Mouse (Mus musculus) liver, postnatal 0 days (tissue): Measurements from ENCODE around the gene Oasl1. TPM values are rescaled to one million over a fixed set of nuclear protein-coding genes. Genes with fewer than 3 reads are reported as not detected.
A peak's percentile ranks its signal among the peaks of the same experiment; 100 is the strongest.

Experiments
- ATAC-seq: fragments of 200-750 bp; cut with Nextera tagmentation; 2 replicates; pipeline ENCODE4 v1.8.0; 2017; ENCODE audit warnings: mild to moderate bottlenecking, moderate library complexity
- DNase-seq: peaks from one replicate; pipeline ENCODE4 v3.0.0-alpha.2; 2016
- H3K27ac ChIP-seq: fragments of 300-500 bp; sonication (generic); 2 replicates; pipeline ENCODE4 v1.5.1; 2014; ENCODE audit warnings: antibody characterized with exemption, moderate library complexity, mild to moderate bottlenecking, low read depth
- H3K27me3 ChIP-seq: fragments of 300-500 bp; sonication (generic); 2 replicates; pipeline ENCODE4 v1.6.1; 2014; ENCODE audit warnings: low read length, control low read depth, mixed read lengths; ENCODE audit not compliant: insufficient read depth
- H3K36me3 ChIP-seq: fragments of 300-500 bp; sonication (generic); replicated peaks from 2 replicates; pipeline ENCODE4 v1.6.1; 2014; ENCODE audit warnings: mild to moderate bottlenecking, control low read depth, low read length, moderate library complexity, mixed read lengths; ENCODE audit not compliant: insufficient read depth
- H3K4me1 ChIP-seq: fragments of 300-500 bp; sonication (generic); 2 replicates; pipeline ENCODE4 v1.6.1; 2014; ENCODE audit warnings: antibody characterized with exemption, mild to moderate bottlenecking, control low read depth; ENCODE audit not compliant: insufficient read depth
- H3K4me2 ChIP-seq: fragments of 300-500 bp; sonication (generic); 2 replicates; pipeline ENCODE4 v1.6.1; 2014; ENCODE audit warnings: low read depth, mild to moderate bottlenecking, low read length, moderate library complexity, mixed read lengths
- H3K4me3 ChIP-seq: fragments of 300-500 bp; sonication (generic); 2 replicates; pipeline ENCODE4 v1.5.1; 2014; ENCODE audit warnings: low read depth, low read length
- H3K9ac ChIP-seq: fragments of 300-500 bp; sonication (generic); replicated peaks from 2 replicates; pipeline ENCODE4 v1.6.1; 2014; ENCODE audit warnings: mild to moderate bottlenecking, moderate library complexity
- H3K9me3 ChIP-seq: fragments of 300-500 bp; sonication (generic); 2 replicates; pipeline ENCODE4 v1.6.1; 2016; ENCODE audit warnings: mild to moderate bottlenecking, control low read depth, low read length, mixed read lengths
- CTCF ChIP-seq: sonication (generic); IDR thresholded peaks from 2 replicates; pipeline ENCODE4 v1.5.1; 2016; ENCODE audit warnings: antibody characterized with exemption, low read depth
- EP300 ChIP-seq: IDR thresholded peaks from 2 replicates; pipeline ENCODE4 v1.6.1; 2016; ENCODE audit warnings: antibody characterized with exemption, low read depth, mild to moderate bottlenecking
- WGBS: fragments of 180-500 bp; shearing (Covaris S2); extraction: QIAGEN DNeasy Blood & Tissue Kit; methylation state at CpG from one replicate; pipeline ENCODE4 v1.1.7; 2014; ENCODE audit not compliant: insufficient replicate concordance; 5-methylcytosine and 5-hydroxymethylcytosine counted together
- polyA plus RNA-seq: library from polyadenylated mRNA; unstranded; fragments of >200 nt; fragmentation: Nextera tagmentation; extraction: Ambion mirVana; gene quantifications from 2 replicates; pipeline ENCODE4 v1.2.1, GENCODE M21; 2015

The Oasl1 gene
- polyA plus RNA-seq, 1 experiment from 2014 or later, result 2.2 TPM

DNA sequence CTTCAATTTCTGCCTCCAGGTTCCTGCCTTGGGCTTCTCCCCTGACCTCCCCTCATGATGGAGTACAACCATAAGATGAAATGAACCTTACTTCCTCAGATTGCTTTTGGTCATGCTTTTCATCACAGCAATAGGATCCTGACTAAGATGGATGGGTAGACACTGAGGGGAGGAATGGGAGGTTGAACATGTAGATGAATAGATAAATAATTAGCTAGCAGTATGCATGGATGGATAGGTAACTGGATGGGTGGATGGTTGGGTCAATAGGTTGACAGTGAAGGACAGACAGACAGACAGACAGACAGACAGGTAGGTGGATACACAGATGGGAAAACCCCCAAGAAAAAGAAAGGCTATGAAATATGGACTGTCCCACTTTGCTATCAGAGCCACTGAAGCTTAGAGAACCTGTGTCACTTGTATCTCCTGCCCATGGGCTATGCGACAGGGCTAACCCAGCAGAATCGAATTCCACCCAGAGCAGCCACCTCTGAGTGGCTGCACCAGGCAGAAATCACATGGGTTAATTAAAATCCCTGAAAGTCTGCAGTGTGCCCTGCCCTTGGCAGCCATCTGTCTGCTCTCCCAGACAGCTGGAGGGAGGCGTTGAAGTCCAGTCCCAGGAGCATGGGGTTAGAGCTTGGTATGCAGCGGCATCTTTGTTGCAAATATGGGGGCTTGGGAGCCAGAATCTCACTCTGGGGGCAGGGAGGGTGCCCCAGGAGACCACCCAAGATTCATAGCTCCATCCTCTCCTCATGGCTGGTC, 38.7 kb downstream of the Oasl1 start:
- DNase-seq (no peak), ATAC-seq (no peak)
- Histone ChIP-seq H3K27ac (no peak overlapping the region), H3K36me3 (peaks cover 7% of the 10 kb centered on the region; the same call in 1 of the 2 replicates), H3K4me2 (no peak overlapping the region), H3K27me3 (no peaks in the 10 kb centered on the region), H3K9ac (no peak overlapping the region), H3K9me3 (no peaks in the 10 kb centered on the region), H3K4me1 (peaks cover 7% of the 10 kb centered on the region), H3K4me3 (no peak overlapping the region)
- no peak for TF ChIP-seq CTCF
- no peak for TF ChIP-seq EP300
- 74% methylated on average over 4 of the region's 4 CpGs for WGBS

DNA sequence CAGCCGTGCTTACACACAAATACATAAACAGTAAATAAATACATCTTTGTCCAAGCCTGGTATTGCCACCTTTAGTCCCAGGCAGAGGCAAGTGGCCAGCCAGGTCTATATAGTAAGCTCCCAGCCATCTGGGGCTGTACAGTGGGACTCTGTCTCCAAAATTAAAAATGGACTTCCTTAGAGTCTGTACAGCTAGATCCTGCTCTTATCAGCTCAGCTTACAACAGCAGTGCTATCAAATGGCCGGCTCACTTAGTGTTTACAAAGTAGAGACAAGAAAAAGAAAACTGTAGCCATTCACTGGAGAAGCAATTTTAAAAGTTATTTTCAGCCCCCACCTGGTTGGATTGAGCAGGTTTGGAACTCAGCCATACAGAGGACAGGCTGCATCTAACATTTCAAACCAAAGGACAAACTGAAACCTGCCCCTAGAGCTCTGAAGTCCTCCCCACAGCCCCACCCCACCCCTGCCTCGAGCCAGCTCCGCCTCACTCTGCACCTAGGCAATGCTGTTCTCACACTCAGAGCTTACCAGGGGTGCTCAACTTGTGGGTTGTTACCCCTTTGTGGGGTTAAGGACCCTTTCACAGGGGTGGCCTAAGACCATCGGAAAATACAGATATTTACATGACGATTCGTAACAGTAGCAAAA, 41.4 kb downstream of the Oasl1 start:
- peak; percentile 63 for ATAC-seq
- Histone ChIP-seq H3K27me3 (no peaks in the 10 kb centered on the region), H3K27ac (peak overlapping the region; percentile 70), H3K4me1 (peaks cover 16% of the 10 kb centered on the region), H3K4me2 (peak overlapping the region; percentile 61), H3K9me3 (no peaks in the 10 kb centered on the region), H3K9ac (peak overlapping the region; percentile 34), H3K36me3 (peaks cover 7% of the 10 kb centered on the region; the same call in 1 of the 2 replicates), H3K4me3 (no peak overlapping the region)
- DNase-seq, result peak; percentile 51
- WGBS, result 36% methylated on average over 7 of the region's 7 CpGs
- TF ChIP-seq CTCF (no peak), EP300 (no peak)

DNA sequence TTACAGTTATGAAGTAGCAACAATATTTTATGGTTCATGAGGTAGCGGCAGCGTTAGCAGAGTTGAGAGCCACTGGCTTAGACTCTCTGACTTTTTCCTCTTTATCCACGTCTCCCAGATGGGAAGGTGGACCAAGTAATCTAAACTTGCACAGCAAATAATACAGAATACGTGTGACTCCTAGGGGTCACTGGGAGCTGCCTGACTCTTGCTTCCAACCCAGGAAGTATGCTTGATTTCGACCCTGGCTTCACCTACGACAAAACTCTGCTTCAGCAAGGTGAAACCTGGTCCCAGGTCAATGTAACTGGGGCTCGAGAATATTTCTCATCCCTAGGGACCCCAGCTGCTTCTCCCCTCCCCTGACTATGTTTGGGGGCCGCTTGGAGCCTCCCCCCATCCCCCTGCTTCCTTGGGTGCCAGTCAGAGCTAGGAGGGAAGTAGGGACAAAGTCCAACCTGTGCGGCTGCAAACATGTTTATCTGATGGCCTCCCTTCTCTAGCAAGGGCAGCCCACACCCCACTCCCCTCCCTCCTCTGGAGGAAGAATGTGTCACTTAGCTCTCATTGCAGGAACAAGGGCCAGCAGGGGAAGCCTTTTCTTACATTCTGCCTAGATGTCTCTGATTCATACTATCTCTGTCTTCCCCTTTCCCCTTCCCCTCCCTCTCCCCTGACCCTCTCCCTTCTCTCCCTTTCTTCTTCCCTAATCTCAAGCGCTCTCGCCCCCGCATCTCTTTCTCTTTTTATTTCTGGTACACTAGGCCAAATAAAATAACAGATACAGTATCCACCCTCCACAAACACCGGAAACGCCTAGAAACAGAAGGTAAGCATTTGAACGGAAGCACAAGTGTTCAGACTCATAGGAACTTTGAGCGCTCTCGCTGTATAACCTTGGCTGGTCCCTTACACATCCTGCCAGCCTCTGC, 42.2 kb downstream of the Oasl1 start:
- TF ChIP-seq EP300, result no peak
- no peak for TF ChIP-seq CTCF
- Histone ChIP-seq H3K4me2 (peak overlapping the region; percentile 61), H3K36me3 (no peaks in the 10 kb centered on the region), H3K4me1 (peaks cover 16% of the 10 kb centered on the region), H3K4me3 (no peak overlapping the region), H3K9me3 (no peaks in the 10 kb centered on the region), H3K27me3 (no peaks in the 10 kb centered on the region), H3K9ac (peak overlapping the region; percentile 34), H3K27ac (peak overlapping the region; percentile 70)
- ATAC-seq (peak; percentile 35; the same call in 1 of the 2 replicates), DNase-seq (no peak)
- WGBS, result 36% methylated on average over 17 of the region's 17 CpGs

DNA sequence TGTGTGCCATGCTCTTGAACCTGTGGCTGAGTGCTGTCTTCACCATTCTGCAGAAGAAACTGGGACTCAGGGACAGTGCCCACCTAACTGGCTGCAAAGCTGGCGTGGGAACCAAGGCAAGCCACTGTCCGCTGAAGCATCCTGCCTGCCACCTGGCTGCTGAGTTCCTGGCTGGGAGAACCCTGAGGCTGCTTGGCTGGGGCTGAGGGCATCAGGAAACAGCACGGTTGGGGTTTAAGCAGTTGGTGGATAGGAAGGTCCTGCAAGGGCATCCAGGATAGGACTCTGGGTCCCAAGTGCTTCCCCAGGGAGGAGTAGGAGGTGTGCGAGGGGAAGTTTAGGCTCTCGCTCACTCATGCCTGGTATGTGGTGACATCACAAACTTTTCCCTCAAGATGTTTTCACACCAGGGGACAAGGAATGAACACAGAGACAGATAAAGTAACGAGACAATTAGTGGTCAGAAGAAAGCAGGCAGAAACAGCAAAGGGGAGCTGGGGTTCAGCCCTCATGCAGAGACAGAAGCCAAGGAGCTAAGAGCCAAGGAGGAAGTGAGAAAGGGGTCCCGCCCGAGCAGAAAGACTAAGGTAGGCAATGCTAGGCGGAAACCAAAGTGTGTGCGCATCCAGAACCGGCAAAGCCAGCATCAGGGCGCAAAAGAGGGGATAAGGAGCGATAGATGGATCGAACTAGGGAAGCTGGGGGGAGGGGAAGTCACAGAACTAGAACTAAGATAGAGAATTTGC, 44.7 kb downstream of the Oasl1 start:
- H3K4me1 ChIP-seq, result peaks cover 16% of the 10 kb centered on the region
- ATAC-seq, result no peak
- H3K9me3 ChIP-seq, result no peaks in the 10 kb centered on the region
- no peak overlapping the region for H3K4me3 ChIP-seq
- DNase-seq, result no peak
- H3K36me3 ChIP-seq, result no peaks in the 10 kb centered on the region
- H3K4me2 ChIP-seq, result peak overlapping the region; percentile 64
- H3K27ac ChIP-seq, result no peak overlapping the region
- WGBS, result 32% methylated on average over 14 of the region's 14 CpGs
- no peak overlapping the region for H3K9ac ChIP-seq
- no peak for TF ChIP-seq CTCF
- TF ChIP-seq EP300, result no peak
- no peaks in the 10 kb centered on the region for H3K27me3 ChIP-seq

DNA sequence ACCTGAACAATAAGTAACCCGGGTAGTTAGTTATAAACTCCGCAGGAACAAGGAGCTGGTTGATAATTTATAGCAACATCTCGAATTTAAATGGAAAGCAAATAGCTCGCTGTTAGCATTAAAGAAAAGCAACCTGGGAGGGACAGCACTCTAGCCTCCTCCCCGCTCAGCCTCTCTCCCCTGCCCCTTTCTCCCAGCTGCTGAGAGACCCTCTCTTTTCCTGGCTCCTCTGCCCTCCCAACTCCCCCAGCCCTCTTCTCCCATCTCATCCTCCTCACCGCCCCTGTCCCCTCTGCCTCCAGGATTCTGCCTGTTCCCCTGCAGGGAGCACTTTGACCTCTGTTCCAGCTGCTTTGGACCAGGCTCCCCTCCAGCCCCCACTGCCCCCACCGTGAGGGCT, 45.6 kb downstream of the Oasl1 start:
- H3K9me3 ChIP-seq, result no peaks in the 10 kb centered on the region
- H3K4me3 ChIP-seq, result peak overlapping the region; percentile 56
- peaks cover 16% of the 10 kb centered on the region for H3K4me1 ChIP-seq
- TF ChIP-seq EP300 (no peak), CTCF (no peak)
- ATAC-seq (no peak), DNase-seq (no peak)
- 31% methylated on average over 7 of the region's 7 CpGs for WGBS
- peak overlapping the region; percentile 90 for H3K27ac ChIP-seq
- H3K9ac ChIP-seq, result peak overlapping the region; percentile 76
- no peaks in the 10 kb centered on the region for H3K36me3 ChIP-seq
- no peaks in the 10 kb centered on the region for H3K27me3 ChIP-seq
- H3K4me2 ChIP-seq, result peak overlapping the region; percentile 64
